Mouse (Mus musculus): Measurements from ENCODE around the gene Slc3a2.

DNA sequence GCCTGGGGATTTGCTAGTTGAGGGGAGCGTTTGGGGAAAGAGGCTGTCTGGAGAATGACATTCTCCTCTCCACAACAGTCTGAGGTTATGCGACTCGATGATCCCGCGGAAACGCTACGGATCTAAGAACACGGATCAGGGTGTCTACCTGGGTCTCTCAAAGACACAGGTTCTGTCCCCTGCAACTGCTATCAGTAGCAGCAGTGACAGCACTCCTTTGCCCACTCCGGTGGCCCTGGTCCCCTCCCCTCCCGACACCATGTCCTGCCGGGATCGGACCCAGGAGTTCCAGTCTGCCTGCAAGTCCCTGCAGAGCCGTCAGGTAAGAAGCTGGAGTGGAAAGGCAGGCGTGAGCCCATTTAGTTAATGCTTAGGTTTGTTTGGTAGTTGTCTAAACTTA is 19.0 kb upstream of the Slc3a2 start:
- TF ChIP-seq POLR2A (IDR thresholded peaks at IDR 0.05; ENCODE audit: borderline replicate concordance, insufficient read depth, low read length) (no peak), CTCF (IDR thresholded peaks at IDR 0.05; ENCODE audit: borderline replicate concordance, insufficient read depth, low read depth, low read length) (no peak)
